Mouse (Mus musculus) forebrain, embryonic 11.5 days (tissue): Measurements from ENCODE around the gene Gm11009. TPM values are rescaled to one million over a fixed set of nuclear protein-coding genes. Genes with fewer than 3 reads are reported as not detected.
"Not testable (repeated sequence)": the region's sequence is repeated elsewhere in the genome, so short reads cannot be mapped to it uniquely, and the experiment has no call there.

Experiments
- ATAC-seq: fragments of 200-750 bp; cut with Nextera tagmentation; replicated peaks from 2 replicates; pipeline ENCODE4 v1.8.0; 2017; ENCODE audit warnings: moderate TSS enrichment; ENCODE audit not compliant: low FRiP score
- DNase-seq: peaks from one replicate; pipeline ENCODE4 v3.0.0-alpha.2; 2017; ENCODE audit warnings: low spot score
- H3K27ac ChIP-seq: fragments of 300-500 bp; sonication (generic); 2 replicates; pipeline ENCODE4 v1.5.1; 2014; ENCODE audit warnings: low read depth, low read length
- H3K27me3 ChIP-seq: fragments of 300-500 bp; sonication (generic); 2 replicates; pipeline ENCODE4 v1.6.1; 2014; ENCODE audit warnings: mild to moderate bottlenecking, low read length, mixed read lengths; ENCODE audit not compliant: control insufficient read depth, insufficient read depth
- H3K36me3 ChIP-seq: fragments of 300-500 bp; sonication (generic); 2 replicates; pipeline ENCODE4 v1.6.1; 2014; ENCODE audit warnings: mild to moderate bottlenecking, low read length, moderate library complexity, mixed read lengths; ENCODE audit not compliant: control insufficient read depth, insufficient read depth
- H3K4me1 ChIP-seq: fragments of 300-500 bp; sonication (generic); replicated peaks from 2 replicates; pipeline ENCODE4 v1.6.1; 2014; ENCODE audit warnings: low read length, mixed read lengths; ENCODE audit not compliant: control insufficient read depth, insufficient read depth
- H3K4me2 ChIP-seq: fragments of 300-500 bp; sonication (generic); 2 replicates; pipeline ENCODE4 v1.6.1; 2014; ENCODE audit warnings: low read depth, mild to moderate bottlenecking, low read length, moderate library complexity, mixed read lengths; ENCODE audit not compliant: severe bottlenecking
- H3K4me3 ChIP-seq: fragments of 300-500 bp; sonication (generic); 2 replicates; pipeline ENCODE4 v1.5.1; 2014; ENCODE audit warnings: low read depth, low read length
- H3K9ac ChIP-seq: fragments of 300-500 bp; sonication (generic); 2 replicates; pipeline ENCODE4 v1.6.1; 2014; ENCODE audit warnings: low read length
- H3K9me3 ChIP-seq: fragments of 300-500 bp; sonication (generic); 2 replicates; pipeline ENCODE4 v1.6.1; 2016; ENCODE audit warnings: low read length, mixed read lengths; ENCODE audit not compliant: control insufficient read depth
- WGBS: fragments of 180-500 bp; shearing (Covaris S2); extraction: QIAGEN DNeasy Blood & Tissue Kit; methylation state at CpG from one replicate; pipeline ENCODE4 v1.1.7; 2014; 5-methylcytosine and 5-hydroxymethylcytosine counted together
- polyA plus RNA-seq: library from polyadenylated mRNA; unstranded; fragments of >200 nt; fragmentation: Nextera tagmentation; extraction: Ambion mirVana; gene quantifications from 2 replicates; pipeline ENCODE4 v1.2.1, GENCODE M21; 2014

Gm11009 gene
- not detected in 2 replicates for polyA plus RNA-seq

- H3K9me3 ChIP-seq, H3K27me3 ChIP-seq, H3K4me2 ChIP-seq, H3K36me3 ChIP-seq, ATAC-seq, H3K4me3 ChIP-seq, H3K27ac ChIP-seq, H3K9ac ChIP-seq, H3K4me1 ChIP-seq, DNase-seq: not testable (repeated sequence)
- WGBS = no CpG with 5 or more reads among the region's 2 CpGs
Measured at GRCm38 (mm10) chr2:176319394-176319793, at the start of gene Gm11009. Gene Gm11009 (minus strand): TSS chr2:176319494.

Other genes with a start within 250 kb of the Gm11009 start
- gene Gm2004, start 169.7 kb downstream of the Gm11009 start, polyA plus RNA-seq = 1.1 and 1.3 TPM in 2 replicates
- 8.0 and 15.0 TPM in 2 replicates for gene 2210418O10Rik, start 92.9 kb downstream of the Gm11009 start, polyA plus RNA-seq
- gene Gm14435, start 104.1 kb upstream of the Gm11009 start, polyA plus RNA-seq = 11.4 and 13.1 TPM in 2 replicates
- 6.2 and 27.2 TPM in 2 replicates for gene Gm14434, start 167.3 kb upstream of the Gm11009 start, polyA plus RNA-seq
- gene Zfp967, start 201.6 kb upstream of the Gm11009 start, polyA plus RNA-seq = not detected in 2 replicates